Mouse (Mus musculus) heart, embryonic 15.5 days (tissue): ENCODE measurements around the gene Abcc4. TPM values are rescaled to one million over a fixed set of nuclear protein-coding genes. Genes with fewer than 3 reads are reported as not detected.

Experiments
- ATAC-seq: fragments of 200-750 bp; cut with Nextera tagmentation; replicated peaks from 2 replicates; pipeline ENCODE4 v1.8.0; 2017; ENCODE audit warnings: low read depth, moderate TSS enrichment; ENCODE audit not compliant: insufficient number of reproducible peaks, insufficient read depth, low FRiP score
- H3K27ac ChIP-seq: fragments of 300-500 bp; sonication (generic); 2 replicates; pipeline ENCODE4 v1.5.1; 2015; ENCODE audit warnings: mild to moderate bottlenecking, inconsistent platforms
- H3K27me3 ChIP-seq: fragments of 300-500 bp; sonication (generic); 2 replicates; pipeline ENCODE4 v1.6.1; 2015; ENCODE audit warnings: inconsistent platforms
- H3K36me3 ChIP-seq: fragments of 300-500 bp; sonication (generic); 2 replicates; pipeline ENCODE4 v1.6.1; 2015; ENCODE audit warnings: mild to moderate bottlenecking, inconsistent platforms
- H3K4me1 ChIP-seq: fragments of 300-500 bp; sonication (generic); replicated peaks from 2 replicates; pipeline ENCODE4 v1.6.1; 2015; ENCODE audit warnings: inconsistent platforms
- H3K4me2 ChIP-seq: fragments of 300-500 bp; sonication (generic); 2 replicates; pipeline ENCODE4 v1.6.1; 2015; ENCODE audit warnings: inconsistent platforms, mild to moderate bottlenecking, moderate library complexity
- H3K4me3 ChIP-seq: fragments of 300-500 bp; sonication (generic); 2 replicates; pipeline ENCODE4 v1.5.1; 2015; ENCODE audit warnings: mild to moderate bottlenecking, inconsistent platforms
- H3K9ac ChIP-seq: fragments of 300-500 bp; sonication (generic); 2 replicates; pipeline ENCODE4 v1.6.1; 2015; ENCODE audit warnings: mild to moderate bottlenecking, inconsistent platforms
- H3K9me3 ChIP-seq: fragments of 300-500 bp; sonication (generic); replicated peaks from 2 replicates; pipeline ENCODE4 v1.6.1; 2016; ENCODE audit warnings: inconsistent platforms
- WGBS: fragments of 180-500 bp; shearing (Covaris S2); methylation state at CpG from one replicate; pipeline ENCODE4 v1.1.7; 2015; ENCODE audit warnings: mixed read lengths; 5-methylcytosine and 5-hydroxymethylcytosine counted together
- polyA plus RNA-seq: library from polyadenylated mRNA; unstranded; fragments of >200 nt; fragmentation: Nextera tagmentation; extraction: Ambion mirVana; gene quantifications from 2 replicates; pipeline ENCODE4 v1.2.1, GENCODE M21; 2015

Gene Abcc4
- polyA plus RNA-seq, 1 experiment from 2014 or later: 1.6 TPM

GRCm38 (mm10) chr14:118566214-118566688 lies 139.8 kb downstream of the Abcc4 start:
- Histone ChIP-seq H3K4me3 (no peak overlapping the region), H3K27ac (no peak overlapping the region), H3K9me3 (no peaks in the 10 kb centered on the region), H3K27me3 (no peaks in the 10 kb centered on the region), H3K36me3 (no peaks in the 10 kb centered on the region), H3K9ac (no peak overlapping the region), H3K4me1 (no peaks in the 10 kb centered on the region), H3K4me2 (peak overlapping the region; percentile 6; the same call in 1 of the 2 replicates)
- no peak for ATAC-seq
- 59% methylated on average over 12 of the region's 12 CpGs for WGBS

GRCm38 (mm10) chr14:118565696-118566095 lies 140.3 kb downstream of the Abcc4 start:
- no peaks in the 10 kb centered on the region for H3K27me3 ChIP-seq
- H3K4me1 ChIP-seq: no peaks in the 10 kb centered on the region
- no peak overlapping the region for H3K27ac ChIP-seq
- 85% methylated on average over 5 of the region's 5 CpGs for WGBS
- no peaks in the 10 kb centered on the region for H3K9me3 ChIP-seq
- H3K4me3 ChIP-seq: no peak overlapping the region
- H3K9ac ChIP-seq: no peak overlapping the region
- H3K36me3 ChIP-seq: no peaks in the 10 kb centered on the region
- ATAC-seq: no peak
- no peak overlapping the region for H3K4me2 ChIP-seq

- Histone ChIP-seq H3K27me3 (no peaks in the 10 kb centered on the region), H3K4me2 (no peak overlapping the region), H3K4me3 (no peak overlapping the region), H3K36me3 (no peaks in the 10 kb centered on the region), H3K9me3 (no peaks in the 10 kb centered on the region), H3K4me1 (no peaks in the 10 kb centered on the region), H3K9ac (no peak overlapping the region), H3K27ac (no peak overlapping the region)
- ATAC-seq: no peak
- 63% methylated on average over 8 of the region's 8 CpGs for WGBS
These were observed 142.4 kb downstream of the Abcc4 start for GRCm38 (mm10) chr14:118563570-118563969.

GRCm38 (mm10) chr14:118552901-118553475 lies 153.0 kb downstream of the Abcc4 start:
- no peak overlapping the region for H3K4me3 ChIP-seq
- no peaks in the 10 kb centered on the region for H3K36me3 ChIP-seq
- no peaks in the 10 kb centered on the region for H3K27me3 ChIP-seq
- H3K27ac ChIP-seq: no peak overlapping the region
- no peak overlapping the region for H3K9ac ChIP-seq
- H3K9me3 ChIP-seq: no peaks in the 10 kb centered on the region
- no peak overlapping the region for H3K4me2 ChIP-seq
- 82% methylated on average over 20 of the region's 20 CpGs for WGBS
- no peak for ATAC-seq
- H3K4me1 ChIP-seq: peaks cover 9% of the 10 kb centered on the region

DNA sequence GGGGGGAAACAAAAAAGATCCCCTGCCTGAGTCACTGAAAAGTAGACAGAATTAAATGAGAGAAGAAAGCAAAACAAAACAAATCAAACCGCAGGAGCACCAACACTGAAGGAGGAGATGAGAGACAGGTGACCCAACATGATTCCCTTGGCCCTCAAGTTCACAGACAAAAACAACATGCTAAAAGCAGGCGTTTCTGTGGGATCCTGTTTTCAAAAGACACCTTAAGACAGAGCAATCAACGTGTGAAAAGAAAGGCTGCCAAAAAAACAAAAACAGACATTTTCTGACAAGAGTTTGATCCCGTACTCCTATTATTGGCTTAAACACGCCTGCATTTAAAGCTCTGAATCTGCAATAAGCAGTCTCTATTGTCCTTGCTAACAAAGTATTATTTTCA lies 153.6 kb downstream of the Abcc4 start:
- Histone ChIP-seq H3K4me2 (peak overlapping the region; percentile 64; the same call in 1 of the 2 replicates), H3K9ac (no peak overlapping the region), H3K36me3 (no peaks in the 10 kb centered on the region), H3K4me3 (no peak overlapping the region), H3K4me1 (peaks cover 9% of the 10 kb centered on the region), H3K9me3 (no peaks in the 10 kb centered on the region), H3K27ac (no peak overlapping the region), H3K27me3 (no peaks in the 10 kb centered on the region)
- 71% methylated on average over 5 of the region's 5 CpGs for WGBS
- no peak for ATAC-seq

- no peaks in the 10 kb centered on the region for H3K9me3 ChIP-seq
- H3K9ac ChIP-seq: peak overlapping the region; percentile 24; the same call in 1 of the 2 replicates
- peak overlapping the region; percentile 64 for H3K4me2 ChIP-seq
- H3K27me3 ChIP-seq: no peaks in the 10 kb centered on the region
- H3K27ac ChIP-seq: no peak overlapping the region
- H3K4me3 ChIP-seq: peak overlapping the region; percentile 33
- WGBS: 8% methylated on average over 24 of the region's 24 CpGs
- ATAC-seq: peak; percentile 55
- H3K36me3 ChIP-seq: no peaks in the 10 kb centered on the region
- H3K4me1 ChIP-seq: peaks cover 9% of the 10 kb centered on the region
These were observed 154.2 kb downstream of the Abcc4 start for GRCm38 (mm10) chr14:118551725-118552285.

GRCm38 (mm10) chr14:118551061-118551724 lies 154.8 kb downstream of the Abcc4 start:
- Histone ChIP-seq H3K27ac (no peak overlapping the region), H3K4me3 (peak overlapping the region; percentile 33), H3K9ac (peak overlapping the region; percentile 24; the same call in 1 of the 2 replicates), H3K27me3 (no peaks in the 10 kb centered on the region), H3K9me3 (no peaks in the 10 kb centered on the region), H3K36me3 (no peaks in the 10 kb centered on the region), H3K4me1 (peaks cover 9% of the 10 kb centered on the region), H3K4me2 (peak overlapping the region; percentile 64)
- no peak for ATAC-seq
- WGBS: 26% methylated on average over 18 of the region's 18 CpGs

GRCm38 (mm10) chr14:118544493-118544892 lies 161.5 kb downstream of the Abcc4 start:
- Histone ChIP-seq H3K9me3 (no peaks in the 10 kb centered on the region), H3K9ac (no peak overlapping the region), H3K4me2 (peak overlapping the region; percentile 18; the same call in 1 of the 2 replicates), H3K36me3 (no peaks in the 10 kb centered on the region), H3K27ac (no peak overlapping the region), H3K4me3 (no peak overlapping the region), H3K4me1 (no peaks in the 10 kb centered on the region), H3K27me3 (no peaks in the 10 kb centered on the region)
- ATAC-seq: peak; percentile 60; the same call in 1 of the 2 replicates
- WGBS: 40% methylated on average over 6 of the region's 6 CpGs

DNA sequence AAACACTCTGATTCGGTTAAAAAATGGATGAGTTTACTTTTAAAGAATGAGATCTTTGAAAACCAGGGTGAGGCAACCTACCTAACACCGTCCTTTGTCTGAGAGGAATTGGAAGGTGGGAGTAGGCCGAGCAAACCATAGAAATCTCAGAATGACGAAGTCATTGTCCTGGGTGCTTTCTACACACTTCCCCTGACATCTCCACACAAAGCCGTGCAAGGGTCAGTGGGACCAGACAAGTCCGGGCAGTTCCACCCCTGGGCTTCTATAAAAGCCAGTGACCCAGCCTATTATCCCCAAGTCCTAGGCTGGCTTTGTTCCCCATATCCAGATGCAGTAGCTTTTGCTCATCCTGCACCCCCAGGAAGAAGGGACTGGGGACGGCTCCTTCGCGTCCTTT lies 163.1 kb downstream of the Abcc4 start:
- no peak for ATAC-seq
- no peak overlapping the region for H3K27ac ChIP-seq
- H3K9me3 ChIP-seq: no peaks in the 10 kb centered on the region
- H3K4me3 ChIP-seq: no peak overlapping the region
- WGBS: 86% methylated on average over 9 of the region's 9 CpGs
- no peaks in the 10 kb centered on the region for H3K4me1 ChIP-seq
- H3K27me3 ChIP-seq: no peaks in the 10 kb centered on the region
- no peak overlapping the region for H3K9ac ChIP-seq
- no peak overlapping the region for H3K4me2 ChIP-seq
- no peaks in the 10 kb centered on the region for H3K36me3 ChIP-seq

DNA sequence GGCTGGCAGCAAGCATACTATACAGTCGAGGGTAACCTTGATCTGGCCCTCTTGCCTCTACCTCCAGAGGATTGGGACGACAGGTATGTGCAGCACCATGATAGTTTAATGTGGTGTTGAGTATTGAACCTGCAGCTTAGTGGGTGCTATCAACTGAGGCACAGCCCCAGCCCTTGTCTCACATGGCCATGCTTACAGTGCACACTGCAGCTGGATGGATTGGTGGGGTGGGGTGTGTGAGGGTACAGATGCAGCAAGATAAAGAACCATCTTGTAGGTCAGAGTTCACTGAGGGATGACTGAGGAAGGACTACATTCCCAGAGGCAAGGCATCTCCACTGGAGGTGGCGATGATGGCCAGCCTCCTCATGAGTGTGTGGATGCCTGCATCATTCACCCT lies 174.5 kb downstream of the Abcc4 start:
- H3K36me3 ChIP-seq: no peaks in the 10 kb centered on the region
- no peak for ATAC-seq

DNA sequence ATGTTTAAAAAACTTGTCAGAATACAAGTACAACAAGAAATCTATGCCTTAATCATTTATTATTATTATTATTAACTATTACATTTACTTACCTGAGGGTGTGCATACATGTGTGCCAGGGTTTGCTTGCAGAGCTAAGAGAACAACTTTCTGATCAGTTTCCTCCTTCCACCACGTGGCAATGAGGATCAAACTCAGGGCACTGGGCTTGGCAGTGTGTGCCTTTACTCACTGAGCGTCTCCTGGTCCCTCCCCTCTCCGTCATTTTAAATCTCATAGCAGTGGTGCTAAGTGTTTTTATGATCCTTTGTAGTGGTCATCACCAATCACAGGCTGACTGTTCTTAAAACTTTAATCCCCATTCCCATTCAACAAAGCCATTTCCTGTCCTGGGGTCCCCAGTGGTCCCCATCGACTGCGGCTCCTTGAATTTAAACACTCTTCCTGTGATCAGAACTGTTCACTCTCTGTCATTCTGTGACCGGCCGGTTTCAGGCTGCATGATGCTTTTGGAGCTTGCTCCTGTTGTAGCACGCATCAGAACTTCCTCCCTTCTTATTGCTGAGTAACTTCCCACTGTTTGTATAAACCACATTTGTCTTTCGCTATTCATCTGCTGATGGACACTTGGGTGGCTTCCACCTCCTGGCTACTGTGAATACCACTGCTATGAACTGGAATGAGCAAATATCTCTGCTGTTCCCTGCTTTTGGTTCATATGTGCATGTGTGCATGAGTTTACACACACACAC lies 191.6 kb downstream of the Abcc4 start:
- H3K4me2 ChIP-seq: no peak overlapping the region
- ATAC-seq: no peak
- H3K4me1 ChIP-seq: no peaks in the 10 kb centered on the region
- H3K9me3 ChIP-seq: no peaks in the 10 kb centered on the region
- H3K27ac ChIP-seq: no peak overlapping the region
- no peaks in the 10 kb centered on the region for H3K27me3 ChIP-seq
- no peak overlapping the region for H3K4me3 ChIP-seq
- WGBS: 61% methylated on average over 9 of the region's 9 CpGs
- H3K36me3 ChIP-seq: no peaks in the 10 kb centered on the region
- no peak overlapping the region for H3K9ac ChIP-seq

More for the DNA sequence above, 174.5 kb downstream of the Abcc4 start:
- H3K4me1 ChIP-seq: no peaks in the 10 kb centered on the region
- H3K4me3 ChIP-seq: no peak overlapping the region
- no peak overlapping the region for H3K27ac ChIP-seq
- H3K9ac ChIP-seq: no peak overlapping the region
- no peak overlapping the region for H3K4me2 ChIP-seq
- H3K27me3 ChIP-seq: no peaks in the 10 kb centered on the region
- no peaks in the 10 kb centered on the region for H3K9me3 ChIP-seq
- WGBS: 72% methylated on average over 3 of the region's 3 CpGs
